Mouse (Mus musculus) hindbrain, embryonic 11.5 days (tissue): Measurements from ENCODE around the gene Apaf1. TPM values are rescaled to one million over a fixed set of nuclear protein-coding genes. Genes with fewer than 3 reads are reported as not detected.

Source experiments
- ATAC-seq: fragments of 200-750 bp; cut with Nextera tagmentation; 2 replicates; pipeline ENCODE4 v1.8.0; 2017; ENCODE audit warnings: mild to moderate bottlenecking, moderate TSS enrichment, moderate library complexity; ENCODE audit not compliant: low FRiP score
- DNase-seq: peaks from one replicate; pipeline ENCODE4 v3.0.0-alpha.2; 2015; ENCODE audit warnings: low spot score
- H3K27ac ChIP-seq: fragments of 300-500 bp; sonication (generic); 2 replicates; pipeline ENCODE4 v1.5.1; 2014; ENCODE audit warnings: mild to moderate bottlenecking, low read depth, low read length
- H3K27me3 ChIP-seq: fragments of 300-500 bp; sonication (generic); 2 replicates; pipeline ENCODE4 v1.6.1; 2014; ENCODE audit warnings: mild to moderate bottlenecking, low read length, moderate library complexity, mixed read lengths; ENCODE audit not compliant: control insufficient read depth, insufficient read depth
- H3K36me3 ChIP-seq: fragments of 300-500 bp; sonication (generic); 2 replicates; pipeline ENCODE4 v1.6.1; 2014; ENCODE audit warnings: mild to moderate bottlenecking, low read length, moderate library complexity, mixed read lengths; ENCODE audit not compliant: control insufficient read depth, insufficient read depth
- H3K4me1 ChIP-seq: fragments of 300-500 bp; sonication (generic); replicated peaks from 2 replicates; pipeline ENCODE4 v1.6.1; 2014; ENCODE audit warnings: low read length, mixed read lengths; ENCODE audit not compliant: control insufficient read depth, insufficient read depth
- H3K4me2 ChIP-seq: fragments of 300-500 bp; sonication (generic); replicated peaks from 2 replicates; pipeline ENCODE4 v1.6.1; 2014; ENCODE audit warnings: mild to moderate bottlenecking, low read depth, low read length
- H3K4me3 ChIP-seq: fragments of 300-500 bp; sonication (generic); 2 replicates; pipeline ENCODE4 v1.5.1; 2014; ENCODE audit warnings: low read depth, low read length
- H3K9ac ChIP-seq: fragments of 300-500 bp; sonication (generic); 2 replicates; pipeline ENCODE4 v1.6.1; 2014; ENCODE audit warnings: low read depth, low read length
- H3K9me3 ChIP-seq: fragments of 300-500 bp; sonication (generic); 2 replicates; pipeline ENCODE4 v1.6.1; 2016; ENCODE audit warnings: low read length; ENCODE audit not compliant: control insufficient read depth
- WGBS: fragments of 180-500 bp; shearing (Covaris S2); extraction: QIAGEN DNeasy Blood & Tissue Kit; methylation state at CpG from one replicate; pipeline ENCODE4 v1.1.7; 2014; 5-methylcytosine and 5-hydroxymethylcytosine counted together
- polyA plus RNA-seq: library from polyadenylated mRNA; unstranded; fragments of >200 nt; fragmentation: Nextera tagmentation; extraction: Ambion mirVana; gene quantifications from 2 replicates; pipeline ENCODE4 v1.2.1, GENCODE M21; 2014

The Apaf1 gene
- polyA plus RNA-seq, 1 experiment from 2014 or later, result 29.4 TPM

DNA sequence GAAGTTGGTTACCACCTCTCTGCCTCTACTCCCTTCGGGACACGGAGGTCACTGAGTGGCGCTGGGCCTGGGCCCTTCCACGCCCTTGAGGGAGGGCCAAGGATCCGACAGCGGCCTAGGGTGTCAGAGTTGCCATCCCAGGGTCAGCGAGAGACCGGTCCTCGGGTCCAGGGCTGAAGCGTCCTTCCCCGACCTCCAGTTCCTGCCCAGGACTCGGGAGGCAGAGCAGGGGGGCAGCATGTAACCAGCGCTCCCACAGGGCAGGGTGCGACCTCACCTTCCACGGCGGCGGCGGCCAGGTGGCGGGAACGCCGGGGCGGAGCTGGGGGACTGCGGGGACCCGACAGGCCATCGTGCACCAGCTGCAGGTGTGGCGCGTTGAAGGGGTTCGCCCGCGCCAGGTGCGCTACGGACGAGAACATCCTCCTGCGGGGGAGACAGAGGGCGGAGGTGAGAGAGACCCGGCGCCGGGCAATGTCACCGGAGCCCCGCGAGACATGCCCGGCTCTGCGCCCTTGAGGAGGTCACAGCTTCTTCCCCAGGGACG, 40.8 kb upstream of the Apaf1 start:
- peak overlapping the region; percentile 91 for H3K4me2 ChIP-seq
- peak; percentile 42 for DNase-seq
- peak overlapping the region; percentile 63 for H3K4me3 ChIP-seq
- ATAC-seq, result no peak; the same call in none of the 2 replicates
- no peaks in the 10 kb centered on the region for H3K4me1 ChIP-seq
- peaks cover 9% of the 10 kb centered on the region for H3K36me3 ChIP-seq
- no peaks in the 10 kb centered on the region for H3K27me3 ChIP-seq
- peak overlapping the region; percentile 84 for H3K27ac ChIP-seq
- H3K9ac ChIP-seq, result peak overlapping the region; percentile 89
- 0% methylated on average over 43 of the region's 44 CpGs for WGBS
- no peaks in the 10 kb centered on the region for H3K9me3 ChIP-seq

GRCm38 (mm10) chr10:91122646-91123045, 40.1 kb upstream of the Apaf1 start:
- H3K27me3 ChIP-seq, result no peaks in the 10 kb centered on the region
- H3K36me3 ChIP-seq, result peaks cover 15% of the 10 kb centered on the region
- 44% methylated on average over 6 of the region's 6 CpGs for WGBS
- ATAC-seq, result no peak
- H3K4me2 ChIP-seq, result peak overlapping the region; percentile 91
- peak overlapping the region; percentile 63 for H3K4me3 ChIP-seq
- no peaks in the 10 kb centered on the region for H3K4me1 ChIP-seq
- no peak overlapping the region for H3K27ac ChIP-seq
- no peaks in the 10 kb centered on the region for H3K9me3 ChIP-seq
- H3K9ac ChIP-seq, result peak overlapping the region; percentile 89
- no peak for DNase-seq

DNA sequence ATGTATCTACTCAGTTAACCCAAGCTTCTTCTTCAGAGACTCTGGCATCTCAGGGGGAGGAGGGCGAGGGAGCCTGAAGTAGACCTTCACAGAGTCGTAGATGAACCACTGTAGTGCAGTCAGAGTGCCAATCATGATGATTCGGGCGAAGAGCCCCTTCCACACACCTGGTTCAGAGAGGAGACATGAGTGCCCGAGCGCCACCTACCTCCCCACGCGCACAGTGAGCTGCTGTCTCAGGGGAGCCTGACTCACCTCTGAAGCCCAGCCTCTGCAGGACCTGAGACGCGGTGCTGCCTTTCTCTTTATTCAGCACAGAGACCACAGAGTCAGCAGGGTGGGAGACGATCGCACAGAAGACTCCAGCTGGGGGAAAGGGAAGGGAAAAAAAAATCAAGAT, 34.4 kb upstream of the Apaf1 start:
- WGBS, result 92% methylated on average over 12 of the region's 12 CpGs
- no peaks in the 10 kb centered on the region for H3K27me3 ChIP-seq
- DNase-seq (no peak), ATAC-seq (no peak)
- H3K27ac ChIP-seq, result no peak overlapping the region
- H3K9ac ChIP-seq, result no peak overlapping the region
- no peaks in the 10 kb centered on the region for H3K9me3 ChIP-seq
- H3K36me3 ChIP-seq, result peaks cover 40% of the 10 kb centered on the region
- H3K4me2 ChIP-seq, result no peak overlapping the region
- no peak overlapping the region for H3K4me3 ChIP-seq
- no peaks in the 10 kb centered on the region for H3K4me1 ChIP-seq

DNA sequence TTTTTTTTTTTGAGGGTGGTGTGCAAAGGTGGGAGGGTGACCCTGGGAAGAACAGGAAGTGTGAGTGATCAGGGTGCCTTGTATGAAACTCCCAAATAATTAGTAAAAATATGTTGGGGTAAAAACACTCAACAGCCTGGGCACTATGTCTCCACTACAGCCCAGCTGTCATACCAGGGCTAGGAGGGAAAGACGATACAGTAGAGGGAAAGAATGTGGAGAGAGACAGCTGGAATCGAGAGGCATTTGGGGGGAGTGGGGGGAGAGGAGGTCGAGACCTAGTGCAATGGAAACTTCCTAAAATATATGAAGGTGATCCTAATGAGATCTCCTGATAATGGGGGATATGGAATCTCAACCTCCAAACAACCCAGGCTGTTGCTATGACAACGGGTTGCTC, 27.3 kb upstream of the Apaf1 start:
- H3K27ac ChIP-seq, result no peak overlapping the region
- no peaks in the 10 kb centered on the region for H3K9me3 ChIP-seq
- 84% methylated on average over 4 of the region's 4 CpGs for WGBS
- no peak for ATAC-seq
- DNase-seq, result no peak
- no peaks in the 10 kb centered on the region for H3K4me1 ChIP-seq
- H3K9ac ChIP-seq, result no peak overlapping the region
- H3K4me2 ChIP-seq, result no peak overlapping the region
- peaks cover 9% of the 10 kb centered on the region; the same call in 1 of the 2 replicates for H3K36me3 ChIP-seq
- no peak overlapping the region for H3K4me3 ChIP-seq
- no peaks in the 10 kb centered on the region for H3K27me3 ChIP-seq

GRCm38 (mm10) chr10:91105981-91106380, 23.4 kb upstream of the Apaf1 start:
- ATAC-seq (no peak), DNase-seq (no peak)
- Histone ChIP-seq H3K9me3 (no peaks in the 10 kb centered on the region), H3K4me1 (no peaks in the 10 kb centered on the region), H3K4me2 (no peak overlapping the region), H3K27ac (no peak overlapping the region), H3K36me3 (no peaks in the 10 kb centered on the region), H3K9ac (no peak overlapping the region), H3K4me3 (no peak overlapping the region), H3K27me3 (no peaks in the 10 kb centered on the region)
- 88% methylated on average over 3 of the region's 3 CpGs for WGBS

- H3K9me3 ChIP-seq, result no peaks in the 10 kb centered on the region
Measured at GRCm38 (mm10) chr10:91102799-91103590, 20.4 kb upstream of the Apaf1 start.

GRCm38 (mm10) chr10:91101936-91102335, 19.4 kb upstream of the Apaf1 start:
- Histone ChIP-seq H3K4me3 (no peak overlapping the region), H3K4me1 (no peaks in the 10 kb centered on the region), H3K36me3 (no peaks in the 10 kb centered on the region), H3K27me3 (no peaks in the 10 kb centered on the region), H3K4me2 (no peak overlapping the region), H3K9me3 (no peaks in the 10 kb centered on the region), H3K27ac (no peak overlapping the region), H3K9ac (no peak overlapping the region)
- WGBS, result 92% methylated on average over 25 of the region's 25 CpGs
- no peak for ATAC-seq
- no peak for DNase-seq

More at GRCm38 (mm10) chr10:91102799-91103590, 20.4 kb upstream of the Apaf1 start:
- H3K27ac ChIP-seq, result no peak overlapping the region
- H3K9ac ChIP-seq, result no peak overlapping the region
- WGBS, result 96% methylated on average over 13 of the region's 14 CpGs
- H3K4me1 ChIP-seq, result no peaks in the 10 kb centered on the region
- DNase-seq (no peak), ATAC-seq (no peak)
- no peak overlapping the region for H3K4me2 ChIP-seq
- no peaks in the 10 kb centered on the region for H3K36me3 ChIP-seq
- no peak overlapping the region for H3K4me3 ChIP-seq
- no peaks in the 10 kb centered on the region for H3K27me3 ChIP-seq

GRCm38 (mm10) chr10:91100101-91100500, 17.5 kb upstream of the Apaf1 start:
- H3K27me3 ChIP-seq, result no peaks in the 10 kb centered on the region
- H3K27ac ChIP-seq, result no peak overlapping the region
- ATAC-seq, result no peak
- no peaks in the 10 kb centered on the region for H3K4me1 ChIP-seq
- H3K4me2 ChIP-seq, result no peak overlapping the region
- 80% methylated on average over 1 of the region's 1 CpGs for WGBS
- H3K36me3 ChIP-seq, result no peaks in the 10 kb centered on the region
- no peak overlapping the region for H3K4me3 ChIP-seq
- H3K9me3 ChIP-seq, result no peaks in the 10 kb centered on the region
- no peak for DNase-seq
- H3K9ac ChIP-seq, result no peak overlapping the region

DNA sequence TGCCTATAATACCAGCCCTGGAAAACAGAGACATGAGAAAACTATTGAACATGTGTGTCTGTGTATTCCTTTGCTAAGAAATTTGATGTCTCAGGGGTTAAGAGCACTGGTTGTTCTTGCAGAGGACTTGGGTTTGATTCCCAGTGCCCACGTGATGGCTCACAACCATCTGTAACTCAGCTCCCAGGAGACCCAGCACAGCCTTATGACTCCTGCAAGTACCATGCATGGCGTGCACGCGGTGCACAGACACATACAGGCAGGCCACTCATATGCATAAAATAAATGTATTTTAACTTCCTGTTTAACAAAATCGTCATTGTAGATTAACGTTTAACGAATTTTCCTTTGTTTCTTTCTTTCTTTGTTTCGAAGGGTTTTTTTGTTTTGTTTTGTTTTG, 15.5 kb upstream of the Apaf1 start:
- H3K9ac ChIP-seq, result no peak overlapping the region
- no peak overlapping the region for H3K27ac ChIP-seq
- no peaks in the 10 kb centered on the region for H3K9me3 ChIP-seq
- H3K4me2 ChIP-seq, result no peak overlapping the region
- DNase-seq (no peak), ATAC-seq (no peak)
- H3K36me3 ChIP-seq, result no peaks in the 10 kb centered on the region
- H3K27me3 ChIP-seq, result no peaks in the 10 kb centered on the region
- H3K4me1 ChIP-seq, result no peaks in the 10 kb centered on the region
- 91% methylated on average over 8 of the region's 8 CpGs for WGBS
- H3K4me3 ChIP-seq, result no peak overlapping the region
